ENCODE assay signal across 8 mouse cellular contexts in genomic region chr2:32487124-32487623, GRCm38 (mm10). TPM values are rescaled to one million over a fixed set of nuclear protein-coding genes. Genes with fewer than 3 reads are reported as not detected.
DNase-seq lines count a peak whose midpoint lies in the region; ATAC-seq and TF ChIP-seq lines count a peak whose summit lies in the region.

No protein-coding gene starts in this region.

- H3K27me3 ChIP-seq in forebrain, embryonic 10.5 days (ENCODE audit: poor library complexity, severe bottlenecking), result no peaks in the 10 kb centered on the region
- H3K27me3 ChIP-seq in heart, embryonic 16.5 days (ENCODE audit: control insufficient read depth, insufficient read depth, low read length), result no peaks in the 10 kb centered on the region
- no peaks in the 10 kb centered on the region for H3K27me3 ChIP-seq in liver, embryonic 15.5 days
- no peaks in the 10 kb centered on the region for H3K27me3 ChIP-seq in neural tube, embryonic 12.5 days (replicated peaks)
- no peaks in the 10 kb centered on the region for H3K27me3 ChIP-seq in stomach, postnatal 0 days (ENCODE audit: control insufficient read depth, insufficient read depth, low read length)

- no peak overlapping the region; the same call in 1 of the 2 replicates for H3K9ac ChIP-seq in heart, embryonic 16.5 days (ENCODE audit: low read length)
- H3K9ac ChIP-seq in liver, embryonic 15.5 days, result no peak overlapping the region
- H3K9ac ChIP-seq in neural tube, embryonic 12.5 days, result no peak overlapping the region
- H3K9ac ChIP-seq in stomach, postnatal 0 days (ENCODE audit: low read length), result no peak overlapping the region

- no peak for TF ChIP-seq EP300 in stomach, postnatal 0 days (optimal IDR thresholded peaks at IDR 0.05)

- H3K27ac ChIP-seq in forebrain, embryonic 10.5 days, result peak overlapping the region; percentile 68
- H3K27ac ChIP-seq in heart, embryonic 16.5 days (ENCODE audit: low read length), result no peak overlapping the region
- no peak overlapping the region for H3K27ac ChIP-seq in liver, embryonic 15.5 days (replicated peaks)
- no peak overlapping the region for H3K27ac ChIP-seq in neural tube, embryonic 12.5 days
- H3K27ac ChIP-seq in stomach, postnatal 0 days (replicated peaks), result no peak overlapping the region

- peak; percentile 95 for DNase-seq in CD4-positive, CD25-positive, alpha-beta regulatory T cell, adult 2 months (ENCODE audit: low read depth, low spot score)
- peak; percentile 94 for DNase-seq in brain, adult 2 months (ENCODE audit: low read depth, low spot score)
- DNase-seq in forebrain, embryonic 10.5 days (ENCODE audit: extremely low spot score, low spot score), result peak; percentile 90
- peak; percentile 95 to 99 for DNase-seq in kidney, postnatal 25 days
- DNase-seq in stomach, postnatal 0 days (ENCODE audit: low spot score), result peak; percentile 95

- 8% methylated on average over 6 of the region's 6 CpGs for WGBS in forebrain, embryonic 10.5 days
- WGBS in heart, embryonic 16.5 days, result 1% methylated on average over 6 of the region's 6 CpGs
- 3% methylated on average over 6 of the region's 6 CpGs for WGBS in liver, embryonic 15.5 days (ENCODE audit: insufficient replicate concordance)
- 3% methylated on average over 6 of the region's 6 CpGs for WGBS in neural tube, embryonic 12.5 days
- WGBS in stomach, postnatal 0 days, result 7% methylated on average over 6 of the region's 6 CpGs

- H3K4me1 ChIP-seq in forebrain, embryonic 10.5 days, result no peaks in the 10 kb centered on the region; the same call in 1 of the 2 replicates
- peaks cover 10% of the 10 kb centered on the region for H3K4me1 ChIP-seq in heart, embryonic 16.5 days (ENCODE audit: control insufficient read depth, insufficient read depth, low read length)
- peaks cover 16% of the 10 kb centered on the region for H3K4me1 ChIP-seq in liver, embryonic 15.5 days (replicated peaks)
- no peaks in the 10 kb centered on the region for H3K4me1 ChIP-seq in neural tube, embryonic 12.5 days
- H3K4me1 ChIP-seq in stomach, postnatal 0 days (replicated peaks; ENCODE audit: control insufficient read depth, insufficient read depth), result no peaks in the 10 kb centered on the region

- no peaks in the 10 kb centered on the region for H3K36me3 ChIP-seq in forebrain, embryonic 10.5 days (replicated peaks)
- H3K36me3 ChIP-seq in heart, embryonic 16.5 days (ENCODE audit: control insufficient read depth, insufficient read depth), result no peaks in the 10 kb centered on the region
- H3K36me3 ChIP-seq in liver, embryonic 15.5 days (replicated peaks), result no peaks in the 10 kb centered on the region
- no peaks in the 10 kb centered on the region for H3K36me3 ChIP-seq in neural tube, embryonic 12.5 days
- H3K36me3 ChIP-seq in stomach, postnatal 0 days (ENCODE audit: control insufficient read depth, insufficient read depth, low read length), result no peaks in the 10 kb centered on the region

- ATAC-seq in heart, embryonic 16.5 days (replicated peaks; ENCODE audit: extremely low read depth, insufficient read depth, low FRiP score), result peak; percentile 50; the same call in 1 of the 2 replicates
- ATAC-seq in liver, embryonic 15.5 days (ENCODE audit: insufficient read depth), result peak; percentile 52; the same call in 1 of the 2 replicates
- 0 out of 2 replicates have a peak, but pooled peaks have one; percentile 27 for ATAC-seq in neural tube, embryonic 12.5 days (ENCODE audit: low FRiP score, low read depth)
- peak; percentile 46 for ATAC-seq in stomach, postnatal 0 days (ENCODE audit: low FRiP score, low TSS enrichment)

- peak; percentile 86 for TF ChIP-seq CTCF in stomach, postnatal 0 days (IDR thresholded peaks at IDR 0.05; ENCODE audit: low read depth)

- H3K9me3 ChIP-seq in forebrain, embryonic 10.5 days, result no peaks in the 10 kb centered on the region
- no peaks in the 10 kb centered on the region for H3K9me3 ChIP-seq in heart, embryonic 16.5 days (replicated peaks; ENCODE audit: control insufficient read depth, low read length)
- H3K9me3 ChIP-seq in liver, embryonic 15.5 days (replicated peaks), result no peaks in the 10 kb centered on the region
- H3K9me3 ChIP-seq in neural tube, embryonic 12.5 days, result no peaks in the 10 kb centered on the region
- H3K9me3 ChIP-seq in stomach, postnatal 0 days (ENCODE audit: control insufficient read depth, low read length), result no peaks in the 10 kb centered on the region

- no peak overlapping the region for H3K4me3 ChIP-seq in forebrain, embryonic 10.5 days
- H3K4me3 ChIP-seq in heart, embryonic 16.5 days (ENCODE audit: low read length), result no peak overlapping the region
- no peak overlapping the region for H3K4me3 ChIP-seq in liver, embryonic 15.5 days (replicated peaks)
- H3K4me3 ChIP-seq in neural tube, embryonic 12.5 days, result no peak overlapping the region
- no peak overlapping the region for H3K4me3 ChIP-seq in stomach, postnatal 0 days (ENCODE audit: low read depth, low read length)

- H3K4me2 ChIP-seq in heart, embryonic 16.5 days (ENCODE audit: low read depth, low read length), result no peak overlapping the region
- no peak overlapping the region for H3K4me2 ChIP-seq in liver, embryonic 15.5 days
- no peak overlapping the region for H3K4me2 ChIP-seq in neural tube, embryonic 12.5 days (replicated peaks)
- no peak overlapping the region for H3K4me2 ChIP-seq in stomach, postnatal 0 days (replicated peaks; ENCODE audit: low read depth)

RNA-seq across cellular contexts. Expression of gene Slc25a25, which starts 35.9 kb away (rescaled TPM):
- 25.0 and 26.3 TPM in 2 replicates for polyA plus RNA-seq in forebrain, embryonic 10.5 days (2016; fragmentation: Nextera tagmentation; extraction: Ambion mirVana)
- polyA plus RNA-seq in heart, embryonic 16.5 days (2015; fragmentation: Nextera tagmentation; extraction: Ambion mirVana), result 12.2 and 12.8 TPM in 2 replicates
- polyA plus RNA-seq in liver, embryonic 15.5 days (2015; fragmentation: Nextera tagmentation; extraction: Ambion mirVana), result 9.6 and 10.4 TPM in 2 replicates
- 41.6 and 44.0 TPM in 2 replicates for polyA plus RNA-seq in neural tube, embryonic 12.5 days (2016; fragmentation: Nextera tagmentation; extraction: Ambion mirVana)
- 11.1 and 11.5 TPM in 2 replicates for polyA plus RNA-seq in stomach, postnatal 0 days (2015; fragmentation: Nextera tagmentation; extraction: Ambion mirVana)

RNA-seq across cellular contexts. Expression of gene Naif1, which starts 36.9 kb away (rescaled TPM):
- 6.6 and 6.7 TPM in 2 replicates for polyA plus RNA-seq in forebrain, embryonic 10.5 days (2016; fragmentation: Nextera tagmentation; extraction: Ambion mirVana)
- polyA plus RNA-seq in heart, embryonic 16.5 days (2015; fragmentation: Nextera tagmentation; extraction: Ambion mirVana), result 5.1 and 5.6 TPM in 2 replicates
- 2.4 TPM in 2 replicates for polyA plus RNA-seq in liver, embryonic 15.5 days (2015; fragmentation: Nextera tagmentation; extraction: Ambion mirVana)
- polyA plus RNA-seq in neural tube, embryonic 12.5 days (2016; fragmentation: Nextera tagmentation; extraction: Ambion mirVana), result 5.7 and 6.0 TPM in 2 replicates
- polyA plus RNA-seq in stomach, postnatal 0 days (2015; fragmentation: Nextera tagmentation; extraction: Ambion mirVana), result 2.5 and 2.6 TPM in 2 replicates

RNA-seq across cellular contexts. Expression of gene Fam102a, which starts 48.0 kb away (rescaled TPM):
- 7.3 and 7.8 TPM in 2 replicates for polyA plus RNA-seq in forebrain, embryonic 10.5 days (2016; fragmentation: Nextera tagmentation; extraction: Ambion mirVana)
- 5.8 and 6.6 TPM in 2 replicates for polyA plus RNA-seq in heart, embryonic 16.5 days (2015; fragmentation: Nextera tagmentation; extraction: Ambion mirVana)
- polyA plus RNA-seq in liver, embryonic 15.5 days (2015; fragmentation: Nextera tagmentation; extraction: Ambion mirVana), result 1.3 and 2.2 TPM in 2 replicates
- 11.5 and 14.4 TPM in 2 replicates for polyA plus RNA-seq in neural tube, embryonic 12.5 days (2016; fragmentation: Nextera tagmentation; extraction: Ambion mirVana)
- polyA plus RNA-seq in stomach, postnatal 0 days (2015; fragmentation: Nextera tagmentation; extraction: Ambion mirVana), result 16.6 and 20.2 TPM in 2 replicates
